Mouse (Mus musculus) liver, embryonic 14.5 days (tissue): ENCODE data around the gene Rreb1.

ENCODE experiments used
- CTCF ChIP-seq: IDR thresholded peaks from 2 replicates; pipeline ENCODE4 v1.5.1; 2016; ENCODE audit warnings: antibody characterized with exemption, low read depth, control low read depth
- EP300 ChIP-seq: IDR thresholded peaks from 2 replicates; pipeline ENCODE4 v1.6.1; 2016; ENCODE audit warnings: antibody characterized with exemption, low read depth

DNA sequence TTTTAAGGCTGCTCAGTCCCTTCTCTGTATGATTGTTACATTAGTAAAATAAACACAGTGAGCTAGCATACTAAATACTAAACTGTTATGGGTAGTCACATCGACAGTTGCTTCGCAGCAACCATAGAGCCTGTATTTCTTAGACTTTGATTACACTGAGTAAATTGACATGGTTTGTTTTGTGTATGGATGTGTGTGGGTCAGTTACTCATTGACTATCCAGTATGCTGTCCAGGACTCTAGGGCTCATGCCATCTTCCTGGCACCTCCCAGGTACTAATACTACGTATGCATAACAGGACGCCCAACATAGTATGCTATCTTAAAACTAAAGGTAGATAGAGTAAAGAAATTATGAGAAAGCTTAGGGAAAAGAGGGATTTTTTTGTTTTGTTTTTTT lies 125.3 kb downstream of the Rreb1 start:
- no peak for TF ChIP-seq CTCF
- no peak for TF ChIP-seq EP300
